Mouse (Mus musculus): ENCODE measurements around the gene Evi2b. TPM values are rescaled to one million over a fixed set of nuclear protein-coding genes. Genes with fewer than 3 reads are reported as not detected.

Evi2b gene
- polyA plus RNA-seq, 1 experiment, result 0.26 TPM

GRCm38 (mm10) chr11:79494976-79495800 lies 28.4 kb downstream of the Evi2b start:
- no peaks in the 10 kb centered on the region for H3K36me3 ChIP-seq (ENCODE audit: control insufficient read depth, insufficient read depth)
- TF ChIP-seq USF1 (IDR thresholded peaks at IDR 0.05; ENCODE audit: low read depth), result no peak
- TF ChIP-seq TCF12 (IDR thresholded peaks at IDR 0.05; ENCODE audit: insufficient read depth, poor library complexity, severe bottlenecking), result no peak
- TF ChIP-seq REST (IDR thresholded peaks at IDR 0.05; ENCODE audit: insufficient read depth, insufficient read length), result no peak
- H3K79me2 ChIP-seq (ENCODE audit: control insufficient read depth, insufficient read depth), result no peaks in the 10 kb centered on the region
- peak overlapping the region; percentile 0 for H3K4me3 ChIP-seq
- peak overlapping the region; percentile 76 for H3K4me2 ChIP-seq (ENCODE audit: low read depth)
- no peaks in the 10 kb centered on the region for H3K27me3 ChIP-seq (ENCODE audit: control insufficient read depth, insufficient read depth, insufficient read length)
- H3ac ChIP-seq (ENCODE audit: control insufficient read depth, insufficient read length), result no peak overlapping the region

GRCm38 (mm10) chr11:79484721-79485120 lies 38.8 kb downstream of the Evi2b start:
- TF ChIP-seq TCF12 (IDR thresholded peaks at IDR 0.05; ENCODE audit: insufficient read depth, poor library complexity, severe bottlenecking), result no peak
- TF ChIP-seq MYOD1 (IDR thresholded peaks at IDR 0.05; ENCODE audit: control insufficient read depth in 1 of 3, insufficient read length in 2 of 3, low read depth in 2 of 3), result no peak
- no peak for TF ChIP-seq CEBPB (IDR thresholded peaks at IDR 0.05; ENCODE audit: insufficient read depth, poor library complexity, severe bottlenecking)
- no peak for TF ChIP-seq USF1 (IDR thresholded peaks at IDR 0.05; ENCODE audit: low read depth)
- no peak for TF ChIP-seq POLR2A (IDR thresholded peaks at IDR 0.05; ENCODE audit: insufficient read length, low read depth)
- TF ChIP-seq REST (IDR thresholded peaks at IDR 0.05; ENCODE audit: insufficient read depth, insufficient read length), result no peak
- TF ChIP-seq TCF3 (IDR thresholded peaks at IDR 0.05; ENCODE audit: insufficient read length, low read depth), result no peak
- TF ChIP-seq POLR2AphosphoS2 (IDR thresholded peaks at IDR 0.05; ENCODE audit: insufficient read length, low read depth), result no peak
- TF ChIP-seq MAX (IDR thresholded peaks at IDR 0.05; ENCODE audit: low read depth), result no peak
- TF ChIP-seq E2F4 (IDR thresholded peaks at IDR 0.05; ENCODE audit: insufficient read depth), result no peak
- no peak for TF ChIP-seq SRF (IDR thresholded peaks at IDR 0.05; ENCODE audit: control insufficient read depth, insufficient read length, low read depth)
- no peak for TF ChIP-seq MYOG (IDR thresholded peaks at IDR 0.05; ENCODE audit: control insufficient read depth in 1 of 3, insufficient read depth in 1 of 3, insufficient read length in 2 of 3, low read depth in 2 of 3)
- H3K36me3 ChIP-seq (ENCODE audit: control insufficient read depth, insufficient read depth), result peaks cover 29% of the 10 kb centered on the region
- no peak overlapping the region for H3K4me2 ChIP-seq (ENCODE audit: low read depth)
- H3K27me3 ChIP-seq (ENCODE audit: control insufficient read depth, insufficient read depth, insufficient read length), result no peaks in the 10 kb centered on the region
- no peak overlapping the region for H3ac ChIP-seq (ENCODE audit: control insufficient read depth, insufficient read length)
- no peaks in the 10 kb centered on the region for H3K79me2 ChIP-seq (ENCODE audit: control insufficient read depth, insufficient read depth)
- H3K4me3 ChIP-seq, result no peak overlapping the region

GRCm38 (mm10) chr11:79483876-79484528 lies 39.6 kb downstream of the Evi2b start:
- Histone ChIP-seq H3K4me3 (no peak overlapping the region), H3K27me3 (ENCODE audit: control insufficient read depth, insufficient read depth, insufficient read length) (no peaks in the 10 kb centered on the region), H3ac (ENCODE audit: control insufficient read depth, insufficient read length) (no peak overlapping the region), H3K79me2 (ENCODE audit: control insufficient read depth, insufficient read depth) (no peaks in the 10 kb centered on the region), H3K36me3 (ENCODE audit: control insufficient read depth, insufficient read depth) (peaks cover 28% of the 10 kb centered on the region), H3K4me2 (ENCODE audit: low read depth) (no peak overlapping the region)
- TF ChIP-seq USF1 (IDR thresholded peaks at IDR 0.05; ENCODE audit: low read depth) (no peak), POLR2AphosphoS2 (IDR thresholded peaks at IDR 0.05; ENCODE audit: insufficient read length, low read depth) (no peak), MYOG (IDR thresholded peaks at IDR 0.05; ENCODE audit: control insufficient read depth in 1 of 3, insufficient read depth in 1 of 3, insufficient read length in 2 of 3, low read depth in 2 of 3) (no peak), TCF12 (IDR thresholded peaks at IDR 0.05; ENCODE audit: insufficient read depth, poor library complexity, severe bottlenecking) (no peak), POLR2A (IDR thresholded peaks at IDR 0.05; ENCODE audit: insufficient read length, low read depth) (no peak)

- no peak overlapping the region for H3ac ChIP-seq (ENCODE audit: control insufficient read depth, insufficient read length)
- peaks cover 30% of the 10 kb centered on the region for H3K36me3 ChIP-seq (ENCODE audit: control insufficient read depth, insufficient read depth)
- no peaks in the 10 kb centered on the region for H3K79me2 ChIP-seq (ENCODE audit: control insufficient read depth, insufficient read depth)
- TF ChIP-seq TCF3 (IDR thresholded peaks at IDR 0.05; ENCODE audit: insufficient read length, low read depth) (no peak), REST (IDR thresholded peaks at IDR 0.05; ENCODE audit: insufficient read depth, insufficient read length) (no peak), USF1 (IDR thresholded peaks at IDR 0.05; ENCODE audit: low read depth) (no peak), POLR2A (IDR thresholded peaks at IDR 0.05; ENCODE audit: insufficient read length, low read depth) (no peak), MYOG (IDR thresholded peaks at IDR 0.05; ENCODE audit: control insufficient read depth in 1 of 3, insufficient read depth in 1 of 3, insufficient read length in 2 of 3, low read depth in 2 of 3) (no peak), MAX (IDR thresholded peaks at IDR 0.05; ENCODE audit: low read depth) (no peak), POLR2AphosphoS2 (IDR thresholded peaks at IDR 0.05; ENCODE audit: insufficient read length, low read depth) (no peak), SRF (IDR thresholded peaks at IDR 0.05; ENCODE audit: control insufficient read depth, insufficient read length, low read depth) (no peak), MYOD1 (IDR thresholded peaks at IDR 0.05; ENCODE audit: control insufficient read depth in 1 of 3, insufficient read length in 2 of 3, low read depth in 2 of 3) (no peak), CEBPB (IDR thresholded peaks at IDR 0.05; ENCODE audit: insufficient read depth, poor library complexity, severe bottlenecking) (no peak), E2F4 (IDR thresholded peaks at IDR 0.05; ENCODE audit: insufficient read depth) (no peak), TCF12 (IDR thresholded peaks at IDR 0.05; ENCODE audit: insufficient read depth, poor library complexity, severe bottlenecking) (no peak)
- H3K4me3 ChIP-seq, result no peak overlapping the region
- H3K4me2 ChIP-seq (ENCODE audit: low read depth), result no peak overlapping the region
- H3K27me3 ChIP-seq (ENCODE audit: control insufficient read depth, insufficient read depth, insufficient read length), result no peaks in the 10 kb centered on the region
Measured at GRCm38 (mm10) chr11:79483392-79483791, 40.2 kb downstream of the Evi2b start.

All from myocyte (in vitro differentiated cells).